Mouse (Mus musculus): ENCODE measurements around the gene Gm13212. TPM values are rescaled to one million over a fixed set of nuclear protein-coding genes. Genes with fewer than 3 reads are reported as not detected.
"Not testable (repeated sequence)": the region's sequence is repeated elsewhere in the genome, so short reads cannot be mapped to it uniquely, and the experiment has no call there.

Gene Gm13212
- polyA plus RNA-seq, 1 experiment from 2014 or later, result 1.0 TPM

DNA sequence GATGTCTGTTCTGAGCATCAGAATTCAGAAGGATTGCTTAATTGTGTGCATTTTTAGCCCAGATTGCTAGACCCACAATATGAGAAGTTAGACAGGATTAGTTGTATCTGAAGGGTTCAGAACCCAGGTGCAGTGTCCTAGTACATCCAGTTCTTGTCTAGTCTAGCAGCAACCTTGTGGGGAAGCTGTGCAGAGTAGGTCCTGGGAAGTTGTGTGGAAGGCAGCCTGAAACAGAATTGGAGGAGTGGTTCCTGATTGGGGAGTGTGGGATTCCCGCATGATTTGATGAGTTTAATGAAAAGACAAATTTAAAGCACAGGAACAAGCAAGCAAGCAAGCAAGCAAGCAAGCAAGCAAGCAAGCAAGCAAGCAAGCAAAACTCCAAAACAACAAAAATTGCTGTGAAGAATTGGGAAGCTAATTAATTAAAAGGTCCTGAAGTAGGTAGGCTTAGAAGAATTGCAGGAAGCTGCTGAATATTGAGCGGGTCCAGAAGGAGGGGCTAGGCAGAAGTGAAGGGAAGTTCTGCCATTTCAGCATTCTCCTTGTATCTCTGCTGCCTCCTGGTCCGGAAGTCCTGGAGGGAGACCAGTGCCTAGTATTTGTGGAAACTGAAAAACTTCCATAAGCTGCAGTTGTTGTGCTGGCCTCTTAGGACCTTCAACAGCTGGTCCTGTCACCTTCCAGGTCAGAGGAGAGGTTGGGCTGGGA lies 20.7 kb upstream of the Gm13212 start:
- TF ChIP-seq CTCF (IDR thresholded peaks at IDR 0.05), result no peak
- Histone ChIP-seq H3K4me1 (ENCODE audit: insufficient read depth, low read depth, low read length) (no peaks in the 10 kb centered on the region), H3K4me2 (replicated peaks; ENCODE audit: low read depth, low read length) (no peak overlapping the region), H3K27me3 (replicated peaks; ENCODE audit: insufficient read depth, low read length) (no peaks in the 10 kb centered on the region), H3K4me3 (ENCODE audit: low read depth, low read length) (no peak overlapping the region), H3K9ac (replicated peaks; ENCODE audit: low read depth) (no peak overlapping the region), H3K9me3 (ENCODE audit: low read length) (peaks cover 8% of the 10 kb centered on the region), H3K27ac (ENCODE audit: low read length) (no peak overlapping the region), H3K36me3 (ENCODE audit: insufficient read depth, low read length) (no peaks in the 10 kb centered on the region)
- 69% methylated on average over 3 of the region's 3 CpGs for WGBS
- no peak for DNase-seq (ENCODE audit: low spot score)
- no peak for ATAC-seq

- H3K4me1 ChIP-seq (ENCODE audit: insufficient read depth, low read depth, low read length); H3K4me3 ChIP-seq (ENCODE audit: low read depth, low read length); H3K4me2 ChIP-seq (replicated peaks; ENCODE audit: low read depth, low read length); H3K9ac ChIP-seq (replicated peaks; ENCODE audit: low read depth); H3K36me3 ChIP-seq (ENCODE audit: insufficient read depth, low read length); DNase-seq (ENCODE audit: low spot score); ATAC-seq; H3K27ac ChIP-seq (ENCODE audit: low read length); H3K27me3 ChIP-seq (replicated peaks; ENCODE audit: insufficient read depth, low read length); H3K9me3 ChIP-seq (ENCODE audit: low read length): not testable (repeated sequence)
- WGBS, result 68% methylated on average over 5 of the region's 10 CpGs
These were observed 14.5 kb upstream of the Gm13212 start for GRCm38 (mm10) chr4:145570461-145570860.

DNA sequence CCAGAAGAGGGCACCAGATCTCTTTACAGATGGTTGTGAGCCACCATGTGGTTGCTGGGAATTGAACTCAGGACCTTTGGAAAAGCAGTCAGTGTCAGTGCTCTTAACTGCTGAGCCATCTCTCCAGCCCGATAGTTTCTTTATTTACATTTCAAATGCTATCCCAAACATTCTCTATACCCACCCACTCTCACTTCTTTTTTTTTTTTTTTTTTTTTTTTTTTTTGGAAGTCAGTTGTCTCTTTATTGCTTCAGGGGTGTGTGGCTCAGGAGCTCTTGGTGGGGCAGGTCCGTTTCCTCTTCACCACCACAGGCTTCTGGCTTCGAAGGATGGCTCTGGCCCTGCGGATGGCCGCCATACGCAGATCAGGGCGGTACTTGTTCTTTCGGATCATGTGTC lies 8.3 kb upstream of the Gm13212 start:
- H3K9ac ChIP-seq (replicated peaks; ENCODE audit: low read depth); H3K4me3 ChIP-seq (ENCODE audit: low read depth, low read length); H3K27ac ChIP-seq (ENCODE audit: low read length); ATAC-seq; DNase-seq (ENCODE audit: low spot score); H3K4me1 ChIP-seq (ENCODE audit: insufficient read depth, low read depth, low read length); H3K27me3 ChIP-seq (replicated peaks; ENCODE audit: insufficient read depth, low read length); H3K36me3 ChIP-seq (ENCODE audit: insufficient read depth, low read length); H3K4me2 ChIP-seq (replicated peaks; ENCODE audit: low read depth, low read length); H3K9me3 ChIP-seq (ENCODE audit: low read length): not testable (repeated sequence)
- 88% methylated on average over 8 of the region's 8 CpGs for WGBS

DNA sequence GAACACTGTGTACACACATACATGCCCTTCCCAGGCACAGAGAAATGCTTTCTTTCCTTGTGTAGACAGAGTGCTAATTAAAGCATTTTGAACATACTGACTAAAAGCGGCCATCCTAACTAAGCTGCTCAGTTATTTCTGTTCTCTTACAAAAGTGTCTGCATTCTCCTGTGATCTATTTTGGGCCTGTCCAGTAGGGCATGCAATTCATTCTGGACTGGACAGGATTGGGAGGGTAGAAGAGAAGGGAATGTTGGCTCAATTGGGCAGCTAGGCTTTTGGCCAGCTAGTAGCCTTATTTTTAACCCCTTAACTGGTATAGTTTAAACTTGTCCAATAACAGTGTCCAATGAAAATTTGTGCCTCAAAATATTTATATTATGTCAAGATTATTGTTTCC lies 4.6 kb upstream of the Gm13212 start:
- not testable (repeated sequence) for H3K36me3 ChIP-seq (ENCODE audit: insufficient read depth, low read length); H3K4me1 ChIP-seq (ENCODE audit: insufficient read depth, low read depth, low read length); H3K27me3 ChIP-seq (replicated peaks; ENCODE audit: insufficient read depth, low read length); H3K9me3 ChIP-seq (ENCODE audit: low read length); H3K9ac ChIP-seq (replicated peaks; ENCODE audit: low read depth); H3K4me3 ChIP-seq (ENCODE audit: low read depth, low read length); H3K27ac ChIP-seq (ENCODE audit: low read length); DNase-seq (ENCODE audit: low spot score); ATAC-seq; H3K4me2 ChIP-seq (replicated peaks; ENCODE audit: low read depth, low read length)
- 85% methylated on average over 1 of the region's 1 CpGs for WGBS

DNA sequence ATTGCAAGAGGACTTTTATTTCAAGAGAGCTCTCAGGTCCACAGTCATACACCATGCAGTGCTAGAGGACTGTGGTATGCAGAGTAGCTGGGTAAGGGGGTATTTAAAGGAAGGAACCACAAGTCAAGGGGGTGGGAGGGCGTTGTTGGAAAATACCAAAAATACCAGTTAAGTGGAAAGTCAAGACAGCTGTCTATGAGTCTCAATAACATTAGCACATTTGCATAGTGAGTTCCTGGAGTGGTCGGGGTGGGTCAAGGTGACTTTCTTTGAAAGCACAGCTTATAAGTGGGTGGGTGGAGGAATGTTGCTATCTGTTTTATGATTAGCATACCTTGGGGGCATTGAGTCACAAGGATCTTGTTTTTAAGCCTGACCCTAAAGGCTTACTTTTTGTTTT lies 1.1 kb downstream of the Gm13212 start:
- not testable (repeated sequence) for ATAC-seq; DNase-seq (ENCODE audit: low spot score); H3K9me3 ChIP-seq (ENCODE audit: low read length); H3K9ac ChIP-seq (replicated peaks; ENCODE audit: low read depth); H3K4me2 ChIP-seq (replicated peaks; ENCODE audit: low read depth, low read length); H3K4me1 ChIP-seq (ENCODE audit: insufficient read depth, low read depth, low read length); H3K4me3 ChIP-seq (ENCODE audit: low read depth, low read length); H3K27me3 ChIP-seq (replicated peaks; ENCODE audit: insufficient read depth, low read length); H3K36me3 ChIP-seq (ENCODE audit: insufficient read depth, low read length); H3K27ac ChIP-seq (ENCODE audit: low read length)
- 70% methylated on average over 2 of the region's 2 CpGs for WGBS

GRCm38 (mm10) chr4:145594183-145594582 lies 9.2 kb downstream of the Gm13212 start:
- not testable (repeated sequence) for H3K27ac ChIP-seq (ENCODE audit: low read length); H3K4me3 ChIP-seq (ENCODE audit: low read depth, low read length); H3K36me3 ChIP-seq (ENCODE audit: insufficient read depth, low read length); H3K4me2 ChIP-seq (replicated peaks; ENCODE audit: low read depth, low read length); ATAC-seq; H3K9ac ChIP-seq (replicated peaks; ENCODE audit: low read depth); DNase-seq (ENCODE audit: low spot score); H3K9me3 ChIP-seq (ENCODE audit: low read length); H3K4me1 ChIP-seq (ENCODE audit: insufficient read depth, low read depth, low read length); H3K27me3 ChIP-seq (replicated peaks; ENCODE audit: insufficient read depth, low read length)
- 52% methylated on average over 1 of the region's 1 CpGs for WGBS

DNA sequence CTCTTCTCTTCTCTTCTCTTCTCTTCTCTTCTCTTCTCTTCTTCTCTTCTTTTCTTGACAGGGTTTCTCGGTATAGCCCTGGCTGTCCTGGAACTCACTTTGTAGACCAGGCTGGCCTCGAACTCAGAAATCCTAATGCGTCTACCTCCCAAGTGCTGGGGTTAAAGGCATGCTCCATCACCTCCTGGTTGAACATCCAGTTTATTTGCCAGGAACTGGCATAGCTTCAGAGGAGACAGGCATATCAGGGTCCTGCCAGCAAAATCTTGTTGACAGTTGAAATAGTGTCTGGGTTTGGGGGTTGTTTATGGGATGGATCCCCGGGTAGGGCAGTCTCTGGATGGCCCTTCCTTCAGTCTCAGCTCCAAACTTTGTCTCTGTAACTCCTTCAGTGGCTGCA lies 9.8 kb downstream of the Gm13212 start:
- not testable (repeated sequence) for ATAC-seq; H3K36me3 ChIP-seq (ENCODE audit: insufficient read depth, low read length); H3K9me3 ChIP-seq (ENCODE audit: low read length); H3K9ac ChIP-seq (replicated peaks; ENCODE audit: low read depth); H3K4me2 ChIP-seq (replicated peaks; ENCODE audit: low read depth, low read length); DNase-seq (ENCODE audit: low spot score); H3K27ac ChIP-seq (ENCODE audit: low read length); H3K27me3 ChIP-seq (replicated peaks; ENCODE audit: insufficient read depth, low read length); H3K4me1 ChIP-seq (ENCODE audit: insufficient read depth, low read depth, low read length); H3K4me3 ChIP-seq (ENCODE audit: low read depth, low read length)
- WGBS, result 88% methylated on average over 3 of the region's 4 CpGs

- ATAC-seq; H3K36me3 ChIP-seq (ENCODE audit: insufficient read depth, low read length); H3K9ac ChIP-seq (replicated peaks; ENCODE audit: low read depth); H3K4me1 ChIP-seq (ENCODE audit: insufficient read depth, low read depth, low read length); H3K27ac ChIP-seq (ENCODE audit: low read length); H3K27me3 ChIP-seq (replicated peaks; ENCODE audit: insufficient read depth, low read length); H3K4me3 ChIP-seq (ENCODE audit: low read depth, low read length); H3K4me2 ChIP-seq (replicated peaks; ENCODE audit: low read depth, low read length); DNase-seq (ENCODE audit: low spot score); H3K9me3 ChIP-seq (ENCODE audit: low read length): not testable (repeated sequence)
- WGBS, result 32% methylated on average over 64 of the region's 83 CpGs
These were observed 55.6 kb downstream of the Gm13212 start for GRCm38 (mm10) chr4:145640416-145641185.

DNA sequence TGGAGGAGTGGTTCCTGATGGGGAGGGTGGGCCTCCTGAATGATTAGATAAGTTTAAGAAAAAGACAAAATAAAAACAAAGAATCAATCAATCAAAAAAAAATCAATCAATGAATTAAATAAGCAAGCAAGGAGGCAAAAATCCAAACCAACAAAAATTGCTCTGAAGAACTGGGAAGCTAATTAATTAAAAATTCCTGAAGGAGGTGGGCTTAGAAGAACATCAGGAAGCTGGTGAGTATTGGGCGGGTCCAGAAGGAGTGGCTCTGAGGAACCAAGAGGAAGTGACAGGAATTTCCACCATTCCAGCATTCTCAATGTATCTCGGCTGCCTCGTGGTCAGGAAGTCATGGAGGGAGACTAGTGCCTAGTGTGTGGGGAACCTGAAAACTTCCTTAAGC lies 85.4 kb downstream of the Gm13212 start, which contains the start of gene Zfp980:
Gene Zfp980 (plus strand): TSS at position 301 of the 400 bp plus-strand sequence.
- not testable (repeated sequence) for ATAC-seq

More for the DNA sequence above, 85.4 kb downstream of the Gm13212 start, which contains the start of gene Zfp980:
- 66% methylated on average over 3 of the region's 3 CpGs for WGBS
- not testable (repeated sequence) for DNase-seq (ENCODE audit: low spot score); H3K36me3 ChIP-seq (ENCODE audit: insufficient read depth, low read length); H3K27me3 ChIP-seq (replicated peaks; ENCODE audit: insufficient read depth, low read length); H3K4me2 ChIP-seq (replicated peaks; ENCODE audit: low read depth, low read length); H3K27ac ChIP-seq (ENCODE audit: low read length); H3K9ac ChIP-seq (replicated peaks; ENCODE audit: low read depth); H3K4me3 ChIP-seq (ENCODE audit: low read depth, low read length); H3K9me3 ChIP-seq (ENCODE audit: low read length); H3K4me1 ChIP-seq (ENCODE audit: insufficient read depth, low read depth, low read length)

Measured in lung, postnatal 0 days (tissue).